Mouse (Mus musculus) cortical plate, adult 2 months (tissue): ENCODE results near the gene Slc10a1.

Source experiments
- CTCF ChIP-seq: fragments of 200-500 bp; IDR thresholded peaks from 2 replicates; pipeline ENCODE4 v1.5.1; 2011; ENCODE audit warnings: mild to moderate bottlenecking, control low read depth, low read length; ENCODE audit not compliant: insufficient read depth; ENCODE audit errors: extremely low read depth
- POLR2A ChIP-seq: fragments of 200-500 bp; IDR thresholded peaks from 2 replicates; pipeline ENCODE4 v1.6.1; 2011; ENCODE audit warnings: mild to moderate bottlenecking, low read length, control low read depth; ENCODE audit not compliant: insufficient read depth; ENCODE audit errors: extremely low read depth

GRCm38 (mm10) chr12:81002841-81003635, 34.5 kb upstream of the Slc10a1 start:
- TF ChIP-seq POLR2A (no peak), CTCF (no peak)
